Mouse (Mus musculus): ENCODE measurements around the gene Rpl23a. TPM values are rescaled to one million over a fixed set of nuclear protein-coding genes. Genes with fewer than 3 reads are reported as not detected.

Gene Rpl23a
- polyA plus RNA-seq, 1 experiment from 2014 or later: 774 TPM

DNA sequence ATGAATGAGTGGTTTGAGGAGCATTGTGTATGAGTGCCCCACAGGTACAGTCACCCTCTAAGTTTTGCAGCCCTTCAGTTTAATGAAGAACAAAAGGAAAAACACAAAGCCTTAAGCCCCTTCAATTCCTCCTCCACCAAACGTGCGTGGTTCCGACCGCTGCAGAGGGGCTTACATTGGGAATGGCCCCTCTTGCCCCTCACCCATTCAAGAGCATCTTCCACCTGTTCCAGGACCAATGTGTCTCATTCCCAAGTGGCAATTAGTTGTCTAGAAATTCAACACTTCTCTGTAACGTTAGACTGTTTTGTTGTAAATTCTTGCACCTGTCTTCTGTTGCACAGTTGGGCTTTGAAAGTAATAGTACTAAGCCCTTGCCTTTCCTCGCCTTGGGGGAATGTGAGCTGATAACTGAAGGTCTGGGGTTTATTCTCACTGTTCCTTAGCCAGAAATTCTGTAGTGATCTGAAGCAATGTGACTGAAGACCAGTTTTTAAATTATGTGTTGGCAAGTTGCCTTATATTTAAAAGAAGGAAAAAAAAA lies 27.2 kb downstream of the Rpl23a start:
- H3K4me3 ChIP-seq (replicated peaks): no peak overlapping the region
- no peak for ATAC-seq (ENCODE audit: low FRiP score)
- H3K9ac ChIP-seq (replicated peaks): no peak overlapping the region
- 77% methylated on average over 6 of the region's 6 CpGs for WGBS
- no peak overlapping the region for H3K27ac ChIP-seq (replicated peaks)
- no peak overlapping the region for H3K4me2 ChIP-seq
- H3K9me3 ChIP-seq (replicated peaks): no peaks in the 10 kb centered on the region
- peaks cover 76% of the 10 kb centered on the region for H3K4me1 ChIP-seq
- no peaks in the 10 kb centered on the region for H3K27me3 ChIP-seq (replicated peaks)
- H3K36me3 ChIP-seq: peaks cover 74% of the 10 kb centered on the region

DNA sequence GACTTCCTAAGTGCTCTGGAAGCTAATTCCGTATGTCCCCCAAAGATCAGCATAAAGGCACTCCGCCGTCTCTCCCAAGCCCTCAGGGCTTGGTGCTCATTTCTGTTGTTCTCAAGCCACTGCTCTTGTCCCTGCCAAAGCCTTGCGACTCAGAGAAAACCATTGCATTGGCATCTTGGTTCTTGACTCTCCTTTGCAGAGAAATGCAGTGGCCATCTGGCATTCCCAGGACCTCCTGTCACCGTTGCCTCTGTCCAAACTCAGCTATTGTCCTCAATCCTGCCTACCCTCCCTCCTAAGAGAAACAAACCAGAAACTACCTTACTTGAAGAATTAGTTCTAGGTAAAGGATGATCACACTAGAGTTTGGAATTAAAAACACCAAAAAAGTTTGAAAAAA lies 27.7 kb downstream of the Rpl23a start:
- Histone ChIP-seq H3K9me3 (replicated peaks) (no peaks in the 10 kb centered on the region), H3K27ac (replicated peaks) (0 out of 2 replicates have a peak overlapping the region, but pooled peaks have one; percentile 33), H3K4me1 (peaks cover 70% of the 10 kb centered on the region), H3K4me2 (no peak overlapping the region), H3K4me3 (replicated peaks) (no peak overlapping the region), H3K36me3 (peaks cover 74% of the 10 kb centered on the region), H3K27me3 (replicated peaks) (no peaks in the 10 kb centered on the region), H3K9ac (replicated peaks) (no peak overlapping the region)
- no peak for ATAC-seq (ENCODE audit: low FRiP score)
- WGBS: 67% methylated on average over 5 of the region's 5 CpGs

DNA sequence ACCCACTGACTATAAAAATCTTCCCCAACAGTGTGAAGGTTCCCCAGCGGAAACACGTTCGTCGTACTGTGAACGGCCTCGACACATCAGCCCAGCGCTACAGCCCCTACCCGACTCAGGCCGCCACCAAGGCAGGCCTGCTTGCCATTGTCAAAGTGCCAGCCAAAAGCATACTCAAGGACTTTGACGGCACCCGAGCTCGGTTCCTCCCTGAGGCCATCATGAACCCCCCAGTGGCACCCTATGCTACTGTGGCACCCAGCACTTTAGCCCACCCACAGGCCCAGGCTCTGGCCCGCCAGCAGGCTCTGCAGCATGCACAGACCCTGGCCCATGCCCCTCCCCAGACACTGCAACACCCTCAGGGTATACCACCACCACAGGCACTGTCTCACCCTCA lies 29.6 kb downstream of the Rpl23a start:
- ATAC-seq (ENCODE audit: low FRiP score): peak; percentile 26; the same call in 1 of the 2 replicates
- Histone ChIP-seq H3K4me2 (no peak overlapping the region; the same call in 1 of the 2 replicates), H3K9ac (replicated peaks) (no peak overlapping the region), H3K27ac (replicated peaks) (peak overlapping the region; percentile 82), H3K9me3 (replicated peaks) (no peaks in the 10 kb centered on the region), H3K36me3 (peaks cover 72% of the 10 kb centered on the region), H3K4me3 (replicated peaks) (no peak overlapping the region), H3K27me3 (replicated peaks) (no peaks in the 10 kb centered on the region), H3K4me1 (peaks cover 51% of the 10 kb centered on the region)
- WGBS: 53% methylated on average over 13 of the region's 13 CpGs

DNA sequence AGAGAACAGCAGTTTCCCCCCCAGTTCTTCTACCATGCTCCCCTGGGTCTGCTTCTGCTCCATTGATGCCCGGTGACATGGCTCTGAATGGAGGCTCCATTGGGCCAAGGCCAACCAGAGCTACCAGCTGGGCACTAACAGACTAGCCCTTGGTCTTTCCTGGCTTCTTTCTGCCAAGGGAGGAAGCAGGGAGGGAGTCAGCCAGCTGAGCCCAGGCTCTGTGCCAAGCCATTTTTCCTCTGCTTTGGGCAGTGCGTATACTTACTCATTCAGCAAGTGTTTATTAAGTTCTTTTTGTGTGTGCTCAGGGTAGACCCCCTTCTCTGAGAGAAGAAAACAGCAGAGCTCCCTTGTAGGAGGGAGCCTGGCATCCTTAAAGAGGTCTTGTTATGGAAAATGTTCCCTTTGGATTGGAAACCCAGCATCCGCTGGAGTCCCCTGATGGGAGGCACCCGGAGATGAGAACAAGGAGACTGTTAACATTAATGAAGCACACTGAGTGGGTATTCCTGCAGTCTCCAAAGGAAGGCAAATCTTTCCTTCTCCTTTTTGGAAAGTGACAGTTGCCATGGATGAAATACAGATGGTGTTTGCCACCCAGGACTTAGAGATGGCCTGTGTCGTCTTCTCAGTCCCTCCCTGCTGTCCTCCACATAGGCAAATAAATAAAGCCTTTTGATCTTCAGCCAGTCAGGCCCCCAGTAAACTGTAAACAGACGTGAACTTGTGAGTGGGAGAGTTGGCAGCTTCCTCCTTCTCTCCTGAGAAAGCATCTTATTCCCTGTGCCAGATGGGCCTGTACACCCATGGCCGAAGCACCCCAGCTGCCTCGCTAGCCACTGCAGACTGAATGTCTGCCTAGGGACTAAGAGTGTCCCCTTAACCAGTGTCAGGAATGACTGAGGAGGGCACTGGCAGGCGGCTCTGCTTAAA lies 30.8 kb downstream of the Rpl23a start:
- Histone ChIP-seq H3K4me3 (replicated peaks) (no peak overlapping the region), H3K27me3 (replicated peaks) (no peaks in the 10 kb centered on the region), H3K9me3 (replicated peaks) (no peaks in the 10 kb centered on the region), H3K27ac (replicated peaks) (peak overlapping the region; percentile 82), H3K4me1 (peaks cover 41% of the 10 kb centered on the region), H3K36me3 (peaks cover 69% of the 10 kb centered on the region), H3K9ac (replicated peaks) (0 out of 2 replicates have a peak overlapping the region, but pooled peaks have one; percentile 8), H3K4me2 (peak overlapping the region; percentile 9; the same call in 1 of the 2 replicates)
- peak; percentile 79 for ATAC-seq (ENCODE audit: low FRiP score)
- WGBS: 32% methylated on average over 9 of the region's 9 CpGs

DNA sequence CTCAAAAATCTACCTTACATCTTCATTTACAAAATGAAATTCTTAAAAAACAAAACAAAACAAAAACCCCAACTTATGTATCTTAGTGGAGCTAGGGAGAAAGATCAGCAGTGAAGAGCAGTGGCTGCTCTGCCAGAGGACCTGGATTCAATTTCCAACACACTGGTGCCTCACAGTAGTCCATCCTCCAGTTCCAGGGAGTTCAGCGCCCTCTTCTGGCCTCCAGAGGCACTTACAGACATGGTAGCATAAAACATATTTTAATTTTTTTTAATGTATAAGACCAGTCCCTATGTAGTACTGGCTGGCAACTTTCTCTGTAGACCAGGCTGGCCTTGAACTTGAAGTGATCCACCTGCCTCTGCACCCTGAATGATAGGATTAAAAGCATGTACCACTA lies 32.2 kb downstream of the Rpl23a start:
- WGBS: 53% methylated on average over 1 of the region's 1 CpGs
- no peak overlapping the region for H3K4me3 ChIP-seq (replicated peaks)
- H3K9me3 ChIP-seq (replicated peaks): no peaks in the 10 kb centered on the region
- no peak for ATAC-seq (ENCODE audit: low FRiP score)
- no peaks in the 10 kb centered on the region for H3K27me3 ChIP-seq (replicated peaks)
- H3K4me2 ChIP-seq: no peak overlapping the region
- H3K27ac ChIP-seq (replicated peaks): no peak overlapping the region; the same call in 1 of the 2 replicates
- H3K4me1 ChIP-seq: peaks cover 38% of the 10 kb centered on the region
- peaks cover 69% of the 10 kb centered on the region for H3K36me3 ChIP-seq
- no peak overlapping the region for H3K9ac ChIP-seq (replicated peaks)

DNA sequence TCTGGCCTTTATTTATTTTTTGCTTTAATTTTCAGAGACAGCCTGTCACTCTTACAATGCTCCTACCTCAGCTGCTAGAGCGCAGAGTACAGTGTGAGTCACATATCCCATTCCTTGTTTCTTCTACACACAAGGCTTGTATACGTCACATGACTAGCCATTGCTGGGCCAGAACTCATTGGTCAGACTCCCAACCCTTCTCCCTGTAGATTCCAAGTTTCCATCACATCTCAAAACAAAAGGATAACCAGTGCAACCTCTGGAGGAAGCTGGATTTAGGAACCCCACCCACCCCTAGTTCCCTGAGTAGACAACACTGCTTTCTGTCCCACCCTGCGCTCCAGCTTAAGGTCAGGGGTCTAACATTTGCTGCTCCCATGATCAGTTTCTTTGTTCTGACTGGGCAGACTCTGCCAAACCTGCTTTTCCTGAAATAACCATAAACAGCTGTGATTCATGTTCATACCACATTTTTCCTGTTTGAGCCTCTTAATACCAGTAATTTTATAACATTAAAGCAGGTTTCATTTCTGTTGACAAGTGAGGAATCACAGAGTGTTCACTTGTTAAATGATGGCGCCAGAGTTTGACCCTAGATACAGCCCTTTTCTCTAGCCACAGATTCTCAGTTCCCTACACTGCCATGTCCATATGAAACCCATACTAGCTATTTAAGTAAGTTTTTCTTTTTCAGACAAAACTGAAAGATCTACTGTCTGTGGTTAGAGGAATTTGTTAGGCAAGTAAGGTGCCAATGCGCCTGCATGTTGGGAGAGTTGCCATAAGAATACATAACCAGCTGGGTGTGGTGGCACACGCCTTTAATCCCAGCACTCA lies 36.5 kb downstream of the Rpl23a start:
- peaks cover 6% of the 10 kb centered on the region; the same call in 1 of the 2 replicates for H3K4me1 ChIP-seq
- no peak overlapping the region for H3K4me2 ChIP-seq
- no peaks in the 10 kb centered on the region for H3K27me3 ChIP-seq (replicated peaks)
- H3K36me3 ChIP-seq: peaks cover 66% of the 10 kb centered on the region
- WGBS: 94% methylated on average over 6 of the region's 6 CpGs
- no peak overlapping the region for H3K27ac ChIP-seq (replicated peaks)
- no peak overlapping the region for H3K9ac ChIP-seq (replicated peaks)
- no peak for ATAC-seq (ENCODE audit: low FRiP score)
- no peak overlapping the region for H3K4me3 ChIP-seq (replicated peaks)
- H3K9me3 ChIP-seq (replicated peaks): no peaks in the 10 kb centered on the region

DNA sequence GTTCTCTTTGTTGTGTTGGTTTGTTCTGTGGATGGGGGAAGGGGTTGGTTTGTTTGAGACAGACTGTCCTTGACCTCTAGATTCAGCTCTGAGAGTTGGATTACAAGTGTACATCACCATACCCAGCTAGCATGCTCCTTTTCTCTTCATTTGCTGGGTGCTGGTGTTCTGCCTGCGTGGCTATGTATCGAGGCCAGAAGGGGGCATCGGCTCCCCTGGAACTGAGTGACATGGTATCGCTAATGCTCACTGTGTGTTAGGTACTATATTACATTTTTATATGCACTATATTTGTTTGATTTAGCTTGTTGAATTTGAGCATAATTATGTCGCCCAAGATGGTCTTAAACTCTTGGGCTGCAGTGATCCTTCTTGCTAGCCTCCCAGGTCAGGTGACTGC lies 37.2 kb downstream of the Rpl23a start:
- no peak overlapping the region for H3K27ac ChIP-seq (replicated peaks)
- WGBS: 82% methylated on average over 5 of the region's 5 CpGs
- peaks cover 4% of the 10 kb centered on the region; the same call in 1 of the 2 replicates for H3K4me1 ChIP-seq
- no peak for ATAC-seq (ENCODE audit: low FRiP score)
- no peak overlapping the region for H3K9ac ChIP-seq (replicated peaks)
- no peak overlapping the region for H3K4me2 ChIP-seq
- no peaks in the 10 kb centered on the region for H3K27me3 ChIP-seq (replicated peaks)
- peaks cover 65% of the 10 kb centered on the region for H3K36me3 ChIP-seq
- no peak overlapping the region for H3K4me3 ChIP-seq (replicated peaks)
- H3K9me3 ChIP-seq (replicated peaks): no peaks in the 10 kb centered on the region

DNA sequence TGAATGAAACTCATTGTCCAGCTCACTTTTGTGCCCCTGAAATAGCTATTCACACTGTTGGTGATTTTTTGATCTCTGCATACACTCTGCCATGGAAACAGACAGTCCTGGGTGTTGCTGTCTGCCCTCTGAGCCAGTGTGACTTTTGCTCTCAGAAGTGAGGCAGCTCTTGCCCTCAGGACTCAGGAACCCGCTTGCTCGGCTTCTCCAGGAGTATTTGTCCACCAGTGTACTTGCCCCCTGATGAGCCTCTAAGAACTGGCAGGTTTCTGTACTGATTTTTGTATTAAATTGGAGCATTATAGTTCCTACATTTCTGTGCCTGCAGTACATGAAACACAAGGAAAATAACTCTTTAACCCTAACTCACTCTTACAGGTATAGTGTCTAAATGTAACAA lies 39.9 kb downstream of the Rpl23a start:
- peaks cover 42% of the 10 kb centered on the region for H3K36me3 ChIP-seq
- H3K27ac ChIP-seq (replicated peaks): no peak overlapping the region
- no peaks in the 10 kb centered on the region for H3K27me3 ChIP-seq (replicated peaks)
- ATAC-seq (ENCODE audit: low FRiP score): no peak
- no peak overlapping the region for H3K9ac ChIP-seq (replicated peaks)
- 87% methylated on average over 2 of the region's 2 CpGs for WGBS
- H3K9me3 ChIP-seq (replicated peaks): no peaks in the 10 kb centered on the region
- peaks cover 4% of the 10 kb centered on the region; the same call in 1 of the 2 replicates for H3K4me1 ChIP-seq
- H3K4me3 ChIP-seq (replicated peaks): no peak overlapping the region
- H3K4me2 ChIP-seq: no peak overlapping the region

DNA sequence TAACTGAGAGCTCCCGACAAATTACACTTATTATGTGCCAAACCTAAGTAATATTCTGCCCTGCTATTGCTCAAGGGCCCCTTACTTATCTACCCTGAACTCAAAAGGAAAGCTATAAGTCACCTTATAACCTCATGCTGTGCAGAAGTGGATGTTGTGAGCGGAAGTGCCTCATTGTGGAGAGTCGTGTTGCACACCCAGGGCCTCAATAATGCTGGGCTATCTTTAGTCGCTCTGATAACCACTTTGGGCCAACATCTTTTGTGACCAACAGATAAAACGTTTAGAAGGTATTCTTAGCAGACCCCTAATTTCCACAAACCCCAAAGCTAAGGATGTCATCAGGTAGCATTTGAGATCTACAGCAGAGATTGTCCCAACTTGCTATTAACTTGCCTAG lies 42.7 kb downstream of the Rpl23a start:
- no peak for ATAC-seq (ENCODE audit: low FRiP score)
- Histone ChIP-seq H3K27me3 (replicated peaks) (no peaks in the 10 kb centered on the region), H3K9ac (replicated peaks) (no peak overlapping the region), H3K4me1 (peaks cover 7% of the 10 kb centered on the region; the same call in 1 of the 2 replicates), H3K4me3 (replicated peaks) (no peak overlapping the region), H3K4me2 (no peak overlapping the region), H3K27ac (replicated peaks) (no peak overlapping the region), H3K36me3 (peaks cover 22% of the 10 kb centered on the region), H3K9me3 (replicated peaks) (no peaks in the 10 kb centered on the region)
- 77% methylated on average over 5 of the region's 5 CpGs for WGBS

DNA sequence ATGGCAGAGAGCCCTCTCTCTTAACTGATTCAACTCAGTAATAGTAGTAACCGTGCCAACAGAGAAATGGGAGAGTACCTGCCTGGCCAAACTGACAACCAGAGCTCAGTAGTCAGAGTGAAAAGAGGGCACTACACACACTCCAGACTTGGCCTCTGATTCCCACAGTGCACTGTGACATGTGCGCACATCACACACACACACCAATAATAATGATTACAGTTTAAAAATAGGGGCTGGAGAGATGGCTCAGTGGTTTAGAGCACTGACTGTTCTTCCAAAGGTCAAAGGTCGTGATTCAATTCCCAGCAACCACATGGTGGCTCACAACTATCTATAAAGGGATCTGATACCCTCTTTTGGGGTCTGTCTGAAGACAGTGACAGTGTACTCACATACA lies 45.4 kb downstream of the Rpl23a start:
- Histone ChIP-seq H3K36me3 (no peaks in the 10 kb centered on the region), H3K9ac (replicated peaks) (no peak overlapping the region), H3K27me3 (replicated peaks) (no peaks in the 10 kb centered on the region), H3K4me1 (peaks cover 7% of the 10 kb centered on the region; the same call in 1 of the 2 replicates), H3K4me3 (replicated peaks) (no peak overlapping the region), H3K4me2 (no peak overlapping the region), H3K27ac (replicated peaks) (no peak overlapping the region), H3K9me3 (replicated peaks) (no peaks in the 10 kb centered on the region)
- WGBS: 87% methylated on average over 3 of the region's 3 CpGs
- ATAC-seq (ENCODE audit: low FRiP score): no peak

DNA sequence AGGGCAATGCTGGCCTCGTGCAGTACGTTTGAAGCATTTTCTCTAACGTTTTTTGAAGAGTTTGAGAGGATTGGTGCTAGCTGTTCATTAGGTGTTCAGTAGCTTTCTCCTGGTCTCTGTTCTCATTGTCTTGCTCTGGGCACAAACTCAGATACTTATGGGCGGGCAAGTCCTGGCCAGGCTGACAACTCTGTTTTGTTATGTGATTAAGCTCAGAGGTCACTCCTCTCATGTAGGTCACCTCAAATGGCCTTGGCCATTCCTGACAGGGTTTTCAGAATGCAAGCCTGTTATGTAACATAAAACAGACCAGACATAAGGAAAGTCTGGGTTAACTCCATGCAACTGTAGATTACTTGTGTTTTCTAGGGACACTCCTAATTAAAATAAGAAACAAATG lies 45.8 kb downstream of the Rpl23a start:
- H3K4me2 ChIP-seq: no peak overlapping the region
- no peak overlapping the region for H3K9ac ChIP-seq (replicated peaks)
- peaks cover 7% of the 10 kb centered on the region; the same call in 1 of the 2 replicates for H3K4me1 ChIP-seq
- ATAC-seq (ENCODE audit: low FRiP score): no peak
- H3K4me3 ChIP-seq (replicated peaks): no peak overlapping the region
- no peaks in the 10 kb centered on the region for H3K27me3 ChIP-seq (replicated peaks)
- no peaks in the 10 kb centered on the region for H3K36me3 ChIP-seq
- H3K9me3 ChIP-seq (replicated peaks): no peaks in the 10 kb centered on the region
- H3K27ac ChIP-seq (replicated peaks): no peak overlapping the region
- WGBS: 82% methylated on average over 4 of the region's 4 CpGs
